Mouse (Mus musculus): ENCODE data around the gene Vstm5. TPM values are rescaled to one million over a fixed set of nuclear protein-coding genes. Genes with fewer than 3 reads are reported as not detected.
"Not testable (repeated sequence)": the region's sequence is repeated elsewhere in the genome, so short reads cannot be mapped to it uniquely, and the experiment has no call there.

Vstm5 gene
- polyA plus RNA-seq (2012; fragmentation: generic; extraction: Trizol): not detected
- long read RNA-seq, experiment 1: 0 reads
- long read RNA-seq, experiment 2: 0 reads

DNA sequence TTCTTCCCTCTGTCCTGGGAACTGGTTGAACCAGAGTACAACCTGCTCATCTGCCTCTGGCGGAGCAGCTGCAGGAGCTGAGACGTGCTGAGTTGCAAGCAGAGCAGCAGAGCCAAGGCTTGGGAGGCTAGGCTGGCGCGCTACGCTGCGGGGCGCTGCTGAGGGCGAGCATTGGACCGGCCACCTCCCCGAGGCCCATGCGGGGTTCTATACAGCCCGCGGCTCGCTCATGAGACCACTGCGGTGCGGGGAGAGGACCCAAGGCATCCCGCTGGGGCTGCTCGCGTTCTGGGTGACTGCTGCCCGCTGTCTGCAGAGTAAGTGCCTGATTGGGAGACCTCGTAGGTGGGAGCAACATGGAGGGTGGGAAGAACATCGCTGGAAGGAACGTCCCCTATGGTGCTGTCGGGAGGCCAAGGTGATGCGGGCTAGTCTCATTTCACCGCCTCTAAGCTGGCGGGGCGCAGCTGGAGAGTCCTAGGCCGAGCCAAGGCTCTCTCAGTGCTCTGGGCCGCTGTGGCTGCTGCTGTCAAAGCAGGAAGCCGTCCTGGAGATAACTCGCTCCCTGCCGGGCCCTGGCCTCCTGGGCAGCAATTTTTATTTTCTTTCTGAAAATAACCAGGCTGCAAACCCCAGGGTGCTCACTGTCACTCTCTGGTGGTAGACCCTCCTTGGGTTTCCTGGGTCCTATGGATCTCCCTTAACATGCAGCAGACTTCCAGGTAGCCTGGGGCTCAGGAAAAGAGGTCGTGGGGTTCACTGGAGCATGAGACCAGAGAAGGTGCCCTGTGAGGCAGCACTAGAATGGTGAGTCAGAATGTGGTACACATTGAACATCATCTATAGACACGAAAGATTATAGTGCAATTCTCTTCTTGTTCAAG, at the start of gene Vstm5:
Gene Vstm5 (plus strand): TSS at position 4 of the 884 bp plus-strand sequence.
- no peak within 1 kb of the TSS for H3K4me3 ChIP-seq (ENCODE audit: insufficient read depth, poor library complexity, severe bottlenecking)
- H3K36me3 ChIP-seq (ENCODE audit: control insufficient read depth, insufficient read depth): no peaks in the 10 kb centered on the region
- no peaks in the 10 kb centered on the region for H3K79me2 ChIP-seq (ENCODE audit: control insufficient read depth, insufficient read depth)
- TF ChIP-seq CTCF (IDR thresholded peaks at IDR 0.05; ENCODE audit: control insufficient read depth, insufficient read depth, insufficient read length): no peak
- TF ChIP-seq USF1 (IDR thresholded peaks at IDR 0.05; ENCODE audit: low read depth): no peak
- no peak for TF ChIP-seq MAX (IDR thresholded peaks at IDR 0.05)
- TF ChIP-seq CEBPB (IDR thresholded peaks at IDR 0.05; ENCODE audit: low read depth): no peak
- no peak for TF ChIP-seq FOSL1 (IDR thresholded peaks at IDR 0.05; ENCODE audit: insufficient read depth, low read length, poor library complexity, severe bottlenecking)
- no peak for TF ChIP-seq MYOD1 (IDR thresholded peaks at IDR 0.05; ENCODE audit: control insufficient read depth, insufficient read length, low read depth)
- TF ChIP-seq MYOG (IDR thresholded peaks at IDR 0.05; ENCODE audit: control insufficient read depth, extremely low read depth, insufficient read length): no peak
- peaks cover 8% of the 10 kb centered on the region for H3K27me3 ChIP-seq (ENCODE audit: control insufficient read depth, insufficient read depth, insufficient read length)
- H3ac ChIP-seq (ENCODE audit: control insufficient read depth, insufficient read length, low read depth): no peak within 1 kb of the TSS
- no peaks in the 10 kb centered on the region for H3K79me3 ChIP-seq (ENCODE audit: low read depth)

DNA sequence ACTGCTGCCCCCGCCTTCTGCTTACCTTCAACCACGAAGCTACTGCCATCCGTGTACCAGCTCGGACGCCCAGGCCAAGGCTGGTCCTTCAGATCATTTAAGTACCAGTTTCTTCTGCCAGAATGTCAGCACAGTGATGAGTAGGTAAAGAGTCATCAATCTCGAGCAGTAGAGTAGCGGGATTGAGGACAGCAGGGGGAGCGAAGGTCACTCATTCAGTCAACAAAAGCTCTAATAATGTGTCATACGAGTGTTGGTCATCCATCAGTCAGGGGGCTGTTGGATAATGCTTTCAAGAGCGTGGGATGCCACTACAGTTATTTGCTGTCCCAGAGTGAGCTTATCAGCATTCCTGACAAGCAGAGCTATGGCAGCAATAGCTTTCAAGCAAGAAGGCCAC, 44.0 kb upstream of the Vstm5 start:
- not testable (repeated sequence) for H3K27me3 ChIP-seq (ENCODE audit: control insufficient read depth, insufficient read depth, insufficient read length); H3K36me3 ChIP-seq (ENCODE audit: control insufficient read depth, insufficient read depth); H3K79me2 ChIP-seq (ENCODE audit: control insufficient read depth, insufficient read depth); H3K4me3 ChIP-seq (ENCODE audit: insufficient read depth, poor library complexity, severe bottlenecking); H3ac ChIP-seq (ENCODE audit: control insufficient read depth, insufficient read length, low read depth); H3K79me3 ChIP-seq (ENCODE audit: low read depth)

- H3K79me2 ChIP-seq (ENCODE audit: control insufficient read depth, insufficient read depth): no peaks in the 10 kb centered on the region
- no peak overlapping the region for H3ac ChIP-seq (ENCODE audit: control insufficient read depth, insufficient read length, low read depth)
- H3K27me3 ChIP-seq (ENCODE audit: control insufficient read depth, insufficient read depth, insufficient read length): peaks cover 14% of the 10 kb centered on the region
- H3K4me3 ChIP-seq (ENCODE audit: insufficient read depth, poor library complexity, severe bottlenecking): no peak overlapping the region
- no peaks in the 10 kb centered on the region for H3K79me3 ChIP-seq (ENCODE audit: low read depth)
- H3K36me3 ChIP-seq (ENCODE audit: control insufficient read depth, insufficient read depth): no peaks in the 10 kb centered on the region
- TF ChIP-seq CEBPB (IDR thresholded peaks at IDR 0.05; ENCODE audit: low read depth) (no peak), MYOD1 (IDR thresholded peaks at IDR 0.05; ENCODE audit: control insufficient read depth, insufficient read length, low read depth) (no peak), FOSL1 (IDR thresholded peaks at IDR 0.05; ENCODE audit: insufficient read depth, low read length, poor library complexity, severe bottlenecking) (no peak), MYOG (IDR thresholded peaks at IDR 0.05; ENCODE audit: control insufficient read depth, extremely low read depth, insufficient read length) (no peak), USF1 (IDR thresholded peaks at IDR 0.05; ENCODE audit: low read depth) (no peak), CTCF (IDR thresholded peaks at IDR 0.05; ENCODE audit: control insufficient read depth, insufficient read depth, insufficient read length) (no peak), MAX (IDR thresholded peaks at IDR 0.05) (no peak)
These were observed 32.2 kb upstream of the Vstm5 start for GRCm38 (mm10) chr9:15206631-15207030.

DNA sequence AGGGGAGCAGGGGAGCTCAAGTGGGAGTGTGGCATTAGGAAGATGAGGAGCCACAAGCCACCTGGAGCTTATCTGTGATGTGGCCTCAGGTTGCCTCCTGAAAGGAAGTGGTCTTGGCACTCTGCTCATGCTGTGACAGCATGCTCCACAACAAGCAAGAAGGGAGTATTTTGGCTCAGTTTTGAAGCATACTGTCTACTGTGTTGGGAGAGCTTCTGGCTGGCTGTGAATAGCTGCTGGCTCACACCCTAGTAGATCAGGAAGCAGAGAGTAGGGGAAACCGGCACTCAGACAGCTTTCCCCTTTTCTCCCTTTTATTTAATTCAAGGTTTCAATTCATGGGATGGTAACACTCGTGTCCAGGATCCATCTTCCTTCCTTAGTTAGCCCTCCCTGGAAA, 29.5 kb upstream of the Vstm5 start:
- peaks cover 14% of the 10 kb centered on the region for H3K27me3 ChIP-seq (ENCODE audit: control insufficient read depth, insufficient read depth, insufficient read length)
- H3K36me3 ChIP-seq (ENCODE audit: control insufficient read depth, insufficient read depth): no peaks in the 10 kb centered on the region
- H3ac ChIP-seq (ENCODE audit: control insufficient read depth, insufficient read length, low read depth): no peak overlapping the region
- no peaks in the 10 kb centered on the region for H3K79me3 ChIP-seq (ENCODE audit: low read depth)
- H3K4me3 ChIP-seq (ENCODE audit: insufficient read depth, poor library complexity, severe bottlenecking): no peak overlapping the region
- H3K79me2 ChIP-seq (ENCODE audit: control insufficient read depth, insufficient read depth): no peaks in the 10 kb centered on the region
- TF ChIP-seq CTCF (IDR thresholded peaks at IDR 0.05; ENCODE audit: control insufficient read depth, insufficient read depth, insufficient read length): no peak
- TF ChIP-seq USF1 (IDR thresholded peaks at IDR 0.05; ENCODE audit: low read depth): no peak
- no peak for TF ChIP-seq MYOD1 (IDR thresholded peaks at IDR 0.05; ENCODE audit: control insufficient read depth, insufficient read length, low read depth)
- no peak for TF ChIP-seq MAX (IDR thresholded peaks at IDR 0.05)
- no peak for TF ChIP-seq CEBPB (IDR thresholded peaks at IDR 0.05; ENCODE audit: low read depth)
- no peak for TF ChIP-seq FOSL1 (IDR thresholded peaks at IDR 0.05; ENCODE audit: insufficient read depth, low read length, poor library complexity, severe bottlenecking)
- TF ChIP-seq MYOG (IDR thresholded peaks at IDR 0.05; ENCODE audit: control insufficient read depth, extremely low read depth, insufficient read length): no peak

- no peaks in the 10 kb centered on the region for H3K36me3 ChIP-seq (ENCODE audit: control insufficient read depth, insufficient read depth)
- H3K79me3 ChIP-seq (ENCODE audit: low read depth): no peaks in the 10 kb centered on the region
- no peak overlapping the region for H3ac ChIP-seq (ENCODE audit: control insufficient read depth, insufficient read length, low read depth)
- H3K79me2 ChIP-seq (ENCODE audit: control insufficient read depth, insufficient read depth): no peaks in the 10 kb centered on the region
- TF ChIP-seq CTCF (IDR thresholded peaks at IDR 0.05; ENCODE audit: control insufficient read depth, insufficient read depth, insufficient read length) (no peak), MYOD1 (IDR thresholded peaks at IDR 0.05; ENCODE audit: control insufficient read depth, insufficient read length, low read depth) (no peak), USF1 (IDR thresholded peaks at IDR 0.05; ENCODE audit: low read depth) (no peak), MAX (IDR thresholded peaks at IDR 0.05) (no peak), MYOG (IDR thresholded peaks at IDR 0.05; ENCODE audit: control insufficient read depth, extremely low read depth, insufficient read length) (no peak), CEBPB (IDR thresholded peaks at IDR 0.05; ENCODE audit: low read depth) (no peak), FOSL1 (IDR thresholded peaks at IDR 0.05; ENCODE audit: insufficient read depth, low read length, poor library complexity, severe bottlenecking) (no peak)
- peaks cover 10% of the 10 kb centered on the region for H3K27me3 ChIP-seq (ENCODE audit: control insufficient read depth, insufficient read depth, insufficient read length)
- no peak overlapping the region for H3K4me3 ChIP-seq (ENCODE audit: insufficient read depth, poor library complexity, severe bottlenecking)
These were observed 27.0 kb upstream of the Vstm5 start for GRCm38 (mm10) chr9:15211876-15212275.

Data from C2C12 (cell line).